Mouse (Mus musculus): ENCODE measurements around the gene Rptor. TPM values are rescaled to one million over a fixed set of nuclear protein-coding genes. Genes with fewer than 3 reads are reported as not detected.
"Not testable (repeated sequence)": the region's sequence is repeated elsewhere in the genome, so short reads cannot be mapped to it uniquely, and the experiment has no call there.

Rptor gene
- polyA plus RNA-seq, 1 experiment: 43.6 TPM

GRCm38 (mm10) chr11:119659296-119659695, 56.6 kb downstream of the Rptor start:
- no peak overlapping the region for H3K4me3 ChIP-seq (replicated peaks; ENCODE audit: insufficient read depth, low read depth, low read length)
- DNase-seq: no peak
- H3K4me1 ChIP-seq (ENCODE audit: control insufficient read depth, insufficient read depth, low read length): peaks cover 25% of the 10 kb centered on the region
- no peak overlapping the region for H3K27ac ChIP-seq (ENCODE audit: insufficient read depth, low read length)
- no peak for TF ChIP-seq POLR2A (IDR thresholded peaks at IDR 0.05; ENCODE audit: borderline replicate concordance, insufficient read depth, low read length)
- TF ChIP-seq CTCF (IDR thresholded peaks at IDR 0.05; ENCODE audit: borderline replicate concordance, insufficient read depth, low read depth, low read length): no peak
- 96% methylated on average over 3 of the region's 3 CpGs for WGBS
- H3K27me3 ChIP-seq (ENCODE audit: control insufficient read depth, insufficient read depth, low read length): no peaks in the 10 kb centered on the region

GRCm38 (mm10) chr11:119661479-119661878, 58.8 kb downstream of the Rptor start:
- not testable (repeated sequence) for DNase-seq; H3K4me3 ChIP-seq (replicated peaks; ENCODE audit: insufficient read depth, low read depth, low read length); H3K27ac ChIP-seq (ENCODE audit: insufficient read depth, low read length); H3K27me3 ChIP-seq (ENCODE audit: control insufficient read depth, insufficient read depth, low read length)
- H3K4me1 ChIP-seq (ENCODE audit: control insufficient read depth, insufficient read depth, low read length): peaks cover 28% of the 10 kb centered on the region
- 65% methylated on average over 3 of the region's 4 CpGs for WGBS

- no peak for DNase-seq
- TF ChIP-seq POLR2A (IDR thresholded peaks at IDR 0.05; ENCODE audit: borderline replicate concordance, insufficient read depth, low read length): no peak
- Histone ChIP-seq H3K4me3 (replicated peaks; ENCODE audit: insufficient read depth, low read depth, low read length) (no peak overlapping the region), H3K27me3 (ENCODE audit: control insufficient read depth, insufficient read depth, low read length) (no peaks in the 10 kb centered on the region), H3K27ac (ENCODE audit: insufficient read depth, low read length) (0 out of 2 replicates have a peak overlapping the region, but pooled peaks have one; percentile 10), H3K4me1 (ENCODE audit: control insufficient read depth, insufficient read depth, low read length) (peaks cover 25% of the 10 kb centered on the region)
- WGBS: 39% methylated on average over 2 of the region's 2 CpGs
Observed at GRCm38 (mm10) chr11:119663876-119664275, 61.2 kb downstream of the Rptor start.

- TF ChIP-seq POLR2A (IDR thresholded peaks at IDR 0.05; ENCODE audit: borderline replicate concordance, insufficient read depth, low read length) (no peak), CTCF (IDR thresholded peaks at IDR 0.05; ENCODE audit: borderline replicate concordance, insufficient read depth, low read depth, low read length) (no peak)
- 87% methylated on average over 10 of the region's 10 CpGs for WGBS
- DNase-seq: no peak
- Histone ChIP-seq H3K27ac (ENCODE audit: insufficient read depth, low read length) (no peak overlapping the region), H3K4me3 (replicated peaks; ENCODE audit: insufficient read depth, low read depth, low read length) (no peak overlapping the region), H3K4me1 (ENCODE audit: control insufficient read depth, insufficient read depth, low read length) (peaks cover 25% of the 10 kb centered on the region), H3K27me3 (ENCODE audit: control insufficient read depth, insufficient read depth, low read length) (no peaks in the 10 kb centered on the region)
Observed at GRCm38 (mm10) chr11:119664678-119665307, 62.1 kb downstream of the Rptor start.

GRCm38 (mm10) chr11:119665308-119665702, 62.6 kb downstream of the Rptor start:
- Histone ChIP-seq H3K27ac (ENCODE audit: insufficient read depth, low read length) (no peak overlapping the region), H3K4me3 (replicated peaks; ENCODE audit: insufficient read depth, low read depth, low read length) (no peak overlapping the region), H3K27me3 (ENCODE audit: control insufficient read depth, insufficient read depth, low read length) (no peaks in the 10 kb centered on the region), H3K4me1 (ENCODE audit: control insufficient read depth, insufficient read depth, low read length) (peaks cover 25% of the 10 kb centered on the region)
- no peak for DNase-seq
- no peak for TF ChIP-seq CTCF (IDR thresholded peaks at IDR 0.05; ENCODE audit: borderline replicate concordance, insufficient read depth, low read depth, low read length)
- no peak for TF ChIP-seq POLR2A (IDR thresholded peaks at IDR 0.05; ENCODE audit: borderline replicate concordance, insufficient read depth, low read length)
- 91% methylated on average over 5 of the region's 5 CpGs for WGBS

GRCm38 (mm10) chr11:119666567-119667108, 63.9 kb downstream of the Rptor start:
- no peaks in the 10 kb centered on the region for H3K27me3 ChIP-seq (ENCODE audit: control insufficient read depth, insufficient read depth, low read length)
- no peak for DNase-seq
- 38% methylated on average over 2 of the region's 2 CpGs for WGBS
- TF ChIP-seq CTCF (IDR thresholded peaks at IDR 0.05; ENCODE audit: borderline replicate concordance, insufficient read depth, low read depth, low read length) (no peak), POLR2A (IDR thresholded peaks at IDR 0.05; ENCODE audit: borderline replicate concordance, insufficient read depth, low read length) (no peak)
- H3K4me1 ChIP-seq (ENCODE audit: control insufficient read depth, insufficient read depth, low read length): peaks cover 25% of the 10 kb centered on the region
- H3K27ac ChIP-seq (ENCODE audit: insufficient read depth, low read length): no peak overlapping the region
- H3K4me3 ChIP-seq (replicated peaks; ENCODE audit: insufficient read depth, low read depth, low read length): no peak overlapping the region

- 86% methylated on average over 11 of the region's 11 CpGs for WGBS
- peaks cover 17% of the 10 kb centered on the region for H3K4me1 ChIP-seq (ENCODE audit: control insufficient read depth, insufficient read depth, low read length)
- DNase-seq: no peak
- TF ChIP-seq POLR2A (IDR thresholded peaks at IDR 0.05; ENCODE audit: borderline replicate concordance, insufficient read depth, low read length) (no peak), CTCF (IDR thresholded peaks at IDR 0.05; ENCODE audit: borderline replicate concordance, insufficient read depth, low read depth, low read length) (no peak)
- no peaks in the 10 kb centered on the region for H3K27me3 ChIP-seq (ENCODE audit: control insufficient read depth, insufficient read depth, low read length)
- no peak overlapping the region for H3K27ac ChIP-seq (ENCODE audit: insufficient read depth, low read length)
- H3K4me3 ChIP-seq (replicated peaks; ENCODE audit: insufficient read depth, low read depth, low read length): no peak overlapping the region
Observed at GRCm38 (mm10) chr11:119670690-119671666, 68.3 kb downstream of the Rptor start.
